Mouse (Mus musculus): ENCODE measurements around the gene Lpar5.
"Not testable (repeated sequence)": the region's sequence is repeated elsewhere in the genome, so short reads cannot be mapped to it uniquely, and the experiment has no call there.

Lpar5 gene

DNA sequence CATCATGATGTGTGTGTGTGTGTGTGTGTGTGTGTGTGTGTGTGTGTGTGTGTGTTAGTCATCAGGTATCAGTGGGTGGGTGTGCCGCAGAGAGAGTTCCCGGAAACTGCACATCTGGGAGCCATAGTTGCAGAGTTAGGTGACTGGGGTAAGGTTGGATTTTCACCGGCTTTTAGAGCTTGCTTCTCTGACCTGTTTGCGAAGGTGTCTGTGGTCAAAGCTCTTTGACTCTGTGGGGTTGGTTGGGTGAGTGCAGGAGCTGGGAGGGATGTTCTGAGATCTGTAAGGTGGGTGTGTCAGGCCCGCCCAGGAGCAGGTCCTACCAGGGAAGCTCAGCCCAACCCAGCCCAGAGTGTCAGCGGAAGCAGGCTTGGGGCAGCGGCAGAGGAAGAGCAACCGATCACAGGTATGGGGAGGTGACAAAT, at the start of gene Lpar5:
TSS of gene Lpar5 (plus strand) at position 350 of the 425 bp plus-strand sequence.
- no peak for DNase-seq

DNA sequence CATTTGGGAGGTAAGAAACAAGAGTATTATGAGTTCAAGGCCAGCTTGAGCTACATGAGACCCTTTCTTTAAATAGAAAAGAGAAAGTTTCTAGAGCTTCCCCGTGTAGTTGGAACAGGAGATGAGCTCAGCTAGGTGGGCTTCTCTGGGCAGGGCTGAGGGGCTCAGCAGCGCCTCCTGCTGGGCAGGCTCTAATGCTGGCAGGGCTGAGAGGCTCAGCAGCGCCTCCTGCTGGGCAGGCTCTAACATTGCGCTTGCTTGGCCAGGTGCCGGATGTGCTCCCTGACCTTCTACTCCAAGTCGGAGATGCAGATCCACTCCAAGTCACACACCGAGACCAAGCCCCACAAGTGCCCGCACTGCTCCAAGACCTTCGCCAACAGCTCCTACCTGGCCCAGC, 37.2 kb upstream of the Lpar5 start:
- peak in 1 of 2 experiments; percentile 70 for DNase-seq

DNA sequence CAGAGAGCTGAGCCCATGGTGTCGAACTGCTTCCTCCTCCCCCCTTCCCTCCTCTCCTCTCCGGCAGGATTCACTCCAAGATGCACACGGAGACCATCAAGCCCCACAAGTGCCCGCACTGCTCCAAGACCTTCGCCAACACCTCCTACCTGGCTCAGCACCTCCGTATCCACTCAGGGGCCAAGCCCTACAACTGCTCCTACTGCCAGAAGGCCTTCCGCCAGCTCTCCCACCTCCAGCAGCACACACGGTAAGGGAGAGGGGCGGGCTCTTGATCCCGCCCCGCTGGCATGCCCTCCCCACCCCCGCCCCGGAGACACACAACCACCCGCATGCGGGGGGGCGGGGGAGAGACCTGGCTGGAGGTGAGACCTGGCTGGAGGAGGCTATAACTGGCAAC, 36.1 kb upstream of the Lpar5 start:
- no peak for DNase-seq

DNA sequence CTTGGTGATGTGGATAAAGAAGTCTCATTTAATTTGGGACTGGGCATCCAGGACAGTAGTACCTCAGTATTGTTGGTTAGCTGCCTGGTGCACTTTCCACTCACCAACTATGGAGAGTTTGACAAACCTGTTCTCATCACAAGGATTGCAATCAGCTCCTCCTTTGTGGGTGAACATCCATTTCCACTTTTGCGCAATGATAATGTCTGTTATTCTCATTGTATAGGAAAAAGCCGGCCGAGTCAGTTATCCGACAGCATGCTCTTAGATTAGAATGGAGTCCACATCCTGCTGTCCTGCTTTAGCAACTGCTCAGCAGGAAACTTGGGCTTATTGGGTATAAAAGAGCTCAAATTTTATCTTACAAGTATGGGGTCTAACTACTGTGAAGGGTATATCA, 29.1 kb upstream of the Lpar5 start:
- DNase-seq = no peak

DNA sequence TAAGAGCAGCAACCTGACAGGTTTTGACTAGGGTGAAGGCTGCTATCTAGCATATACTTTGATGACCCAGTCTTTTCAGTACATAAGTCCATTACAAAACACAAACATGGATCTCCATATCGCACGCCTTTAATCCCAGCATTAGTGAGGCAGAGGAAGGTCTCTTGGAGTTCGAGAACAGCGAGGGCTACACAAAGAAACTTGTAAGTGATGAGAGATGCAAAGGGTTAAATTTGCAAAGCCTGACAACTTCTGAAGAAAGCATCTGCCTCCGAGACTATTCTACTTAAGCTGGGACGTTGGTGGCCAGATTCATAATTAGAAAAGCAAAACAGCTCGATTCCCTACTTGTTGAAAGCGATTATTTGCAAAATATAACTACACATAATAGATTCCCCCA, 28.6 kb upstream of the Lpar5 start:
- DNase-seq = no peak

DNA sequence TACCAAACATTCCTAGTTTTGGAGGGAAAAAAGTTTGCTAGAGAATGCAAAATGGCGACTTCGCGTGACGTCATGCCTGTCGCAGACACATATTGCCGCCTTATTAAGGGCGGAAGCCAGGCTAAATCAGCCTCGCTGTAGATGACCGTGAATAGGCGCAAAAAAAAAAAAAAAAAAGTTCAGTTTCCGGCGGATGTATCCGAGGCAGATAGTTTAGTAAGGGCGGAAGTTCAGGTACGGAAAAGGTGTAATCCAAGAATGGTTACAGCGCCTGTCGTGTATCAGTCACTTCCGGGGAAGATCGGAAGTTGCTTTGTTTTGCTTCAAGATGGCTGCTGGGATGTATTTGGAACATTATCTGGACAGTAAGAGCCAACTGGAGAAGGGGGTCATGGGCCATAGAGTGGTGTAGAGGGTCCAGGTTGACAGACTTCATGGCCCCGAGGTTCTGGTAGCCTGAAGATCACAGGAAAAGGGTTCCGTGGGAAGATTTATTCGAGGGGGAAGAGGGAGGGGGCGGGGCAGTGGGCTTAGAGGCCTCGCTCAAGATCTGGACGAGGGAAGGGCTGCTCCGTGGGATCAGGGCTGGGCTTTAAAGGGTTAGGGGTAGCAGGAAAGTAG, 28.1 kb upstream of the Lpar5 start, which contains the start of gene Ing4:
TSS of gene Ing4 (plus strand) at position 228 of the 621 bp plus-strand sequence.
- DNase-seq = peak; percentile 96

DNA sequence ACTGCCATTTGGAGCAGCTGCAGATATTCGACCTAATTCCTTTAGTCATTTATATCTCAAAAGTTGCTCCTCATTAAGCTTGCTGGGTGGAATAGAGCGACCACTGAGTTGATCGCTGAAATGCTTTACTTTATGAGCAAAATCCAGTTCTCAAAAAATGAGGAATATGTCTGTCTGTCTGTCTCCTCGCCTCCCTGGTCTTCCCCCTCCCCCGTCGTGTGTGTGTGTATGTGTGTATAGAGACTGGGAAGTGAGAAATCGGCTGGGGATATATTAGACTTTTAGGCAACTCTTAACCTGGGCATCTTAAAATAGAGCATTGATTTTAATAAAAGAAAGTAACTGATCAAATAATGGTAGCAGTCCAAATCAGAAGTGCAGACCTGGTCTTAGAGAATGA, 27.5 kb upstream of the Lpar5 start:
- DNase-seq = no peak

DNA sequence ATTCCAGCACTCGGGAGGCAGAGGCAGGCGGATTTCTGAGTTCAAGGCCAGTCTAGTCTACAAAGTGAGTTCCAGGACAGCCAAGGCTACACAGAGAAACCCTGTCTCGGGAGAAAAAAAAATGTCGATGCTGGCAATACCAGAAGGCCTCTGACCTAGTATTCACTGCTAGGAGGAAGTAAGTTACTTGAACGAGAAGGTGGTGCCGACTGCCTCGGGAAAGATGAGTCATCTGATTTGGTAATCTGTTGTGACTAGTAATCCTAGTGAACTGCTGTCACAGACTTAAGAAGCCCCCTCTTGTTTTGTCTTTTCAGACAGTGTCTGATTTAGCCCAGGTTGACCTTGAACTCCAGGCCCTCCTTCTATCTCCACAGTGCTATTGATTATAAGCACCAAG, 26.7 kb upstream of the Lpar5 start:
- DNase-seq = no peak

DNA sequence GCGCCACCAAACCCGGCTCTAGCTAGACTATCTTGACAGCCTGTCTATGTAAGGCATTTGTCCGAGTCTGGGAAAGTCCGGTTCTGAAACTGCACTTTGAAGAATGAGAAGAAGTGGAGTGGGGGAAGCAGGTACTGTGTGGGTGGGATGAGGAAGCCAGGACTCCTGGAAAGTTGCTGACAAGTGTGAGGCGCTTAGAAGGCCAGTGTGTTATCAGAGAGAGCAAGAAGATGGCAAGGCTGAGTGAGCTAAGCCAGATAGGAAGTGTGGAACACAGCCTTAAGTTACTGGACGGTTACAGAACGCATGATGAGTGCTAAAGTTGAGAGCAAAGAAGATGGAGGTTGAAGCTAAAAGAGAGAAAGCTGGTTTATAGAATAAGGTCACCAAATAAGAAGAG, 25.6 kb upstream of the Lpar5 start:
- DNase-seq = no peak

DNA sequence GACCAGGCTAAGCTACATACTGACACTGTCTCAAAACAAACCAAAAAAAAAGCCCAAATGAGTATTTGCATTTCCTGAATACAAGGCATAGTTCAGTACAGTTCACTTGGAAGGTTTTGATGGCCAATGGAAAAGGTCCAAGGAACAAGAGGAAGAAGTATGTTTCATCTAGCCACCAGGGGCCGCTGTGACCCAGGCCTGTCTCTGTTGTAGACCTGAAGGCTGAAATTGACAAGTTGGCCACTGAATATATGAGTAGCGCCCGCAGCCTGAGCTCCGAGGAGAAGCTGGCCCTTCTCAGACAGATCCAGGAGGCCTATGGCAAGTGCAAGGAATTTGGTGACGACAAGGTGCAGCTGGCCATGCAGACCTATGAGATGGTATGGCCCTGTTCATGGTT, 21.0 kb upstream of the Lpar5 start:
- peak; percentile 78 to 93 for DNase-seq

DNA sequence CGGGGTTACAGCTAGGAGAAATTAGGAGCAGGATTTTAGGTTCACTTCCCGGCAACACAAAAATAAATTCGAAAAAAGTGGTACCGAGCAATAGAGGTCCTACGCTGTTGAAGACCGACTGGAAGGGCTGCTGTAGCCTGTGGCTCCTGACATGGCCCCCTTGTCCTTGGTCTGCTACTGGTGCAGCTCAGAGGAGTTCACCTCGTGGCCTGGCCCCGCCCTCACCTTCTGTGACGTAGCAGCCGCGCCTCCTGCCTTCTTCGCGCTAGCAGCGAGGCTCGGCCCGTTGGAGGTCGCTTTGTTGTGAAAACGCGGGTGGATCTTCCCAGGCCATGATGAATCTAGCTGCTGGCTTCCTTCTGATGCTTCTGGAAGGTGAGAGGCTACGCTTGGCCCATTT, 18.0 kb upstream of the Lpar5 start, which contains the start of gene Acrbp:
TSS of gene Acrbp (plus strand) at position 12 of the 400 bp plus-strand sequence.
- peak in 1 of 2 experiments; percentile 39 for DNase-seq

DNA sequence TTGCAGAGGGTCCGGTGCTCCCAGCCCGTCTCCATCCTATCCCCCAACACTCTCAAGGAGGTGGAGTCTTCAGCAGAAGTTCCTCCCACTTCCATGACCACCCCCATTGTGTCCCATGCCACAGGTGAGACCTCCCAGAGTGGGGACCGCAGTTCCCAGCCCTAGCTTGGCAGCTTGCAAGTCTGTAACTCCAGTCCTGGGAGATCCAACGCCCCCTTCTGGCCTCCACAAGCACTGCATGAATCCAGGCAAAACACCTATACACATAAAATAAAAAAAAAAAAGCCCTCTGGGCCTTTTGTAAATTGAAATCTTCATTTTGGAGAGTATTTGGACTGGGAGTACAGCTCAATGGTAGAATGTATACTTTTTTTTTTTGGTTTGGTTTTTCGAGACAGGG, 16.5 kb upstream of the Lpar5 start:
- peak in 1 of 2 experiments; percentile 30 for DNase-seq

DNA sequence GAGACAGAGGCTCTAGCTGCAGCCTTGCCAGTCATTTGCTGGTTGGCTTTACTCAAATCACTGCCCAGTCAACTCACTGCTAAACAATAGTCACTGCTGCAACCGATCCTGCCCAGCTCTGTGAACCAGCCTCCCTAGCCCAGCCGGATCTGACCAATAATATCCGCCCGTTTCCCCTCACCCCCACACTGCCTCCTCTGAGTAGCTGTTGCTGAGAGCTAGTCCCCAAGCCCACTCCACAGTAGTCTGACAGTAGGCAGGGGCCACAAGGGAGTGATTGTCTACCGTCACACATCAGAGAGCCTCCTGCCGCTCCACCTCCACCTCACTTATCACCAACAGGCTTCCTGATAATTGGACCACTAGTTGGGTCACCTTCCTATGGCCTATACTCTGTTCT, 6.2 kb upstream of the Lpar5 start:
- no peak for DNase-seq

DNA sequence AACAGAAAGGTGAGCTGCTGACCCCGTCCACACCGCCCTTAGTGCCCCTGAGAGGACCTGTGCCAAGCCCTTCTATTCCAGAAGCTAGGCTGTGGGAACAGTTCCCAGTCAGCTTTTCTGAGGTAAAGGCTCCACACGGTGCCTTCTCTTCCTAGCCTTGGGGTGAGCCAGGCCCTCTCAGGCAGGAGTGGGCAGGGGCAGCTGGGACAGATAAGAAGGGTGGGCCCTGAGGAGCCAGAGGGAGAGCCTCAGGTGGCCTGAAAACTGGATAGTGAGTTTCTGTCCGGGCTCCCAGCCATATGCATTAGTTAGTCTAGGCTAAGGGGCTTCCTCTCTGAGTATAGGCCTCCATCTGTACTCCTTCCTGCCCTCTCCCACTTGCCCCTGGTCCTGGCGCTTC, 5.2 kb upstream of the Lpar5 start:
- no peak for DNase-seq

DNA sequence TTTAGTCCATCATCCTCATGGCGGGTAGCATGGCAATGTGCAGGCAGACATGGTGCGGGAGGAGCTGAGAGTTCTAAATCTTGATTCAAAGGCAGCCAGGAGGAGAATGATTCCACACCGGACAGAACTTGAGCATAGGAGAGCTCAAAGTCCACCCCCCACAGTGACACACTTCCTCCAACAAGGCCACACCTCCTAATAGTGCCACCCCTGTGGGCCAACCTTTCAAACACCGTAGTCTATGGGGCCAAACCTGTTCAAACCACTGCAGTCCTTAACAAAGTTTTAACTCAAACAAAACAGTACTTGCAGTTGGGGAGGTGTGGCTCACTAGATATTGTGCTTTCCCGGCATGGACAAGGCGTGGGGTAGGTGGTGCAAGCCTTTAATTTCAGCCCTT, 3.8 kb upstream of the Lpar5 start:
- peak in 1 of 2 experiments; percentile 26 for DNase-seq

DNA sequence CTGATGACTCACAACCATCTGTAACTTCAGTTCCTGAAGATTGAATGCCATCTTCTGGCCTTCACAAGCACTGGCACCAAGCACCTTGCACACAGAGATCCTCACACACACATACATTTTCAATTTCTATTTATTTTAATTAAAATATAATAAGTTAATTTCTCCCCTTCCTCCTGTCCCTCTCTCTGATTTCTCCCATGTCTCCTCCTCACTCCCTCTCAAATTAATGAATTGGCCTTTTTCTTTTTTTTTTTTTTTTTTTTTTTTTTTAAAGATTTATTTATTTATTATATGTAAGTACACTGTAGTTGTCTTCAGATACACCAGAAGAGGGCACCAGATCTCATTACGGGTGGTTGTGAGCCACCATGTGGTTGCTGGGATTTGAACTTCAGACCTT, 2.5 kb upstream of the Lpar5 start:
- DNase-seq = not testable (repeated sequence)

DNA sequence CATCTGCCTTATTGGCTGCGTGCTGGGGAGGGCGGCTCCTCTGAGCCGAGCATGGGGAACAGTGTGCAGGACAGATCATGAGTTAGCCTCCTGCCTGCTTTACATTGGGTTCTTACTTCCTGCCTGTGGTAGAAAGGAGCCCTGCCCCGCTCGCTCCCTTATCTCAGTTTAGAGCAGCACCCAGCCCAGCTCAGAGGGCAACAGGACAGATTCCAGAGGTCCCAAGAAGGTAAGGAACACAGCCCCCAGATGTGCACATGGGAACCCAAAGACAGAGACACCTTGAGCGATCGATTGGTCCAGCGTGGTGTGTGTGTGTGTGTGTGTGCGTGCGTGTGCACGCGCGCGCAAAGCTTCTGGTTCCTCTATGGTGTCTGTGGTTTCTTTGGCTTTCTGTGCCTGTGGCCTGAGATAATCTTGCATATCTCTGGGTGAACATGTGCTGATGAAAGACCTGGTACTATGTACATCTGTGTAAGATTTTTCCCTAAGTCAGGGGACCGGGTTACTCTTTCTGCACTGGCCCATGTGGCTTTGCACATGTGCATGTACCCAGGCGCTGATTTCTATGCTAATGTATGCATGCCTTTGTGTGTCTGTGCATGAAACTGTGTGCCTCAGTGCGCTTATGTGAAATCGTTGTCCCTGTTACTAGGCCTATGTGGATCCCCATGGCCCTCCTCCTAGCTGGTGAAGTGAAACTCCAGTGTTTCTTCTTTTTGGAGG, 3.6 kb downstream of the Lpar5 start:
- DNase-seq = no peak

DNA sequence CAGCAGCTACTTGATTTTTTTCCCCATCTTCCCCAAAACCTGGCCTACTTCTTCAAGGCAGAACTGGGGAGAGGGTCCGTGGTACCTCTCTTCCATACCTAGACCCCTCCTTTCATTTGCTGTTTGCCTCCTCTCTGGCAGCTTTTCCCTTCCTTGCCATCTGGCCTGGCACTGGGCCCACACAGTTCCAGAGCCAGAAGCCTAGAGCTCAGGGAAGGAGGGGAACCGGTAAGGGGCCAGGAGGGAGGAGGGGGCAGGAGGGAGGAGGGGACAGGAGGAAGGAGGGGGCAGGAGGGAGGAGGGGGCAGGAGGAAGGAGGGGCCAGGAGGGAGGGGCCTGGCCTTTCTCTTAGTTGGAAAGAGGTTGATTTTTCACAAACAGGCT, 4.2 kb downstream of the Lpar5 start:
- peak in 1 of 2 experiments; percentile 43 for DNase-seq

DNA sequence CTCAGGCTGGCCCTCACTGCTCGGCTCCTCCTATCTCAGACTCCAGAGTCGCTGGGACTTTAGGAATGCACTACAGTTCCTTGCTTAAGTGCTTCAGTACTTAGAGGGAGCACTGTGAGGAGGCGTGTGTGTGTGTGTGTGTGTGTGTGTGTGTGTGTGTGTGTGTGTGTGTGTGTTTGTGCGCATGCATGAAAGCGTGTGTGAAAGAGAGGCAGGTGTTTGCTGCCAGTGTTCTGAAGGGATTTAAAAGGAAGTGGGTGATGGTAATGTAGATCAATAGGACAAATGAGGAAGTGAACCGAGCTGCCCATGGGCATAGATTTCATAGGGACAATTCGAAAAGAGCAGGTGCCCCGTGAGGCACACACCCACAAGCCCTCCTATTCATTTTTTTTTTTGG, 6.1 kb downstream of the Lpar5 start:
- DNase-seq = no peak

DNA sequence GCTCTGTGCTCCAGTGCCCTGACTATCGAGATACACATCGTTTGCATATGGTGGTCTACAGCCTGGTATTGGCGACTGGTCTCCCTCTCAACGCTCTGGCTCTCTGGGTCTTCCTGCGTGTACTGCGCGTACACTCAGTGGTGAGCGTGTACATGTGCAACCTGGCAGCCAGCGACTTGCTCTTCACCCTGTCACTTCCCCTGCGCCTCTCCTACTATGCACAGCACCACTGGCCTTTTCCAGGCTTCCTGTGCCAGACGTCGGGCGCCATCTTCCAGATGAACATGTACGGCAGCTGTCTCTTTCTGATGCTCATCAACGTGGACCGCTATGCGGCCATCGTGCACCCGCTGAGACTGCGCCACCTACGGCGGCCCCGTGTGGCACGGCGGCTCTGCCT, 13.7 kb downstream of the Lpar5 start:
- DNase-seq = no peak

DNA sequence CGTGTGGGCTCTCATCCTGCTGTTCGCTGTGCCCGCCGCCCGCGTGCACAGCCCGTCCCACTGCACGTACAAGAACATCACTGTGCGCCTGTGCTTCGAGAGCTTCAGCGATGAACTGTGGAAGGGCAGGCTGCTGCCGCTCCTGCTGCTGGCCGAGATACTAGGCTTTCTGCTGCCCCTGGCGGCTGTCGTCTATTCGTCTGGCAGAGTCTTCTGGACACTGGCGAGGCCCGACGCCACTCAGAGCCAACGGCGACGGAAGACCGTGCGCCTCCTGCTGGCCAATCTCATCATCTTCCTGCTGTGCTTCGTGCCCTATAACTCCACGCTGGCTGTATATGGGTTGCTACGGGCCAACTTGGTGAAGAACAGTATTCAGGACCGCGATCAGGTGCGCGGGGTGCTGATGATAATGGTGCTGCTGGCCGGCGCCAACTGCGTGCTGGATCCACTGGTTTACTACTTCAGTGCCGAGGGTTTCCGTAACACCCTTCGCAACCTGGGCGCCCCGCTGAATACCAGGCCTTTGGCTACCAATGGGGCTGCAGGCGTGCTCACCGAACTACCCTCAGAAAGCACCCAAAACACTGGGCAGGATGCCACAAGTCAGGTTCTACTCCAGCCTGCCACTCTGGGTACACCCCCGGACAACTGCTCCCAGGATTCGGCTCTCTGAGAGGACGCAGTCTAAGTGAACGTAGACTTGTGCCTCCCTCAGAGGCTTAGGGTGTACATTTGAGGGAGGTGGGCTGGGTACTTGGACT, 14.3 kb downstream of the Lpar5 start:
- DNase-seq = peak; percentile 95 to 96

DNA sequence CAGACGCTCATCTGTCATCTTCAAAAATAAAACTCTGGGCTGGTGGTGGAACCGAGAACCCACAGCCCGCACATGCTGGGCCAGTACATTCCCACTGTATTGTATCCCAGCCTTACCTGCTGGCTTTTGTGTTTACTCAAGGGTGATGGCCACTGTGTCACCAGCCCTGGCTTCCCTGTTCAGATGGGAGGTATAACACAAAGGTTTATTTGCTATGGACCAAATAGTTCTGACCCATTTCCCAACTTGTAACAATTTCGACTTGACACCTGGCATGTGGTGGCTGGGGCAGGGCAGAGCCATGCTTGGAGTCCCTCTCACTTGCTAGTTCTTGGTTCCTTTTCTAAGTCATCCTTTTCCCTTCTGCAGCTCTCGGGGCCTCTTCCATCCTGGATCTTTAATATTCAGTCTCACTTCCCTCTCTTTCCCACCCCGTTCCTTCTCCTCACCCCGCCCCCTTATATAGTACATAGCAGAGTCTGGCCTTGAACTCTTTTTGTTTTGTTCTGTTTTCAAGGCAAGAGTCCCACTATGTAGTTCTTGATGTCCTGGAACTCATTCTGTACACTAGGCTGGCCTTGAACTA, 15.2 kb downstream of the Lpar5 start:
- no peak for DNase-seq

DNA sequence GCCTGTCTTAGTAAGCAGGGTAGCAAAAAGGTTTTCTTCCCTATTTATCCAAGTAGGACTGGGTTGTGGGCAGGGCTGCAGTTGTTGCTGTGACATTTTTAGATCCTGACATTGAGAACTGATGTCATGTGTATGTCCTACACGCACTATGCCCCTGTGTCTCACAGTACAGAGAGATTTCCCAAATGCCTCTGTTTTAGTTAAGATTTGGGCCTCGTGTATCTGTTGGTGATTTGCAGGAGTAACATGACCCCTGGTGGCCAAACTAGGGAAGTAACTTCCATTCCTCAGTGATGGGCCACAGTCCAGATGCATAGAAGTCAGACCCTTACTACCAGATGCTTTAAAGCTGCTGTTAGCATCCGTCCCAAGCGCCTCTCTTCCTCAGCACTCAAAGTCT, 16.7 kb downstream of the Lpar5 start:
- peak; percentile 65 to 74 for DNase-seq

All from kidney, postnatal 36 days (tissue).